Mouse (Mus musculus): Measurements from ENCODE around the gene Celf2. TPM values are rescaled to one million over a fixed set of nuclear protein-coding genes. Genes with fewer than 3 reads are reported as not detected.

Celf2 gene
- polyA plus RNA-seq, 1 experiment from 2014 or later, result 35.4 TPM

DNA sequence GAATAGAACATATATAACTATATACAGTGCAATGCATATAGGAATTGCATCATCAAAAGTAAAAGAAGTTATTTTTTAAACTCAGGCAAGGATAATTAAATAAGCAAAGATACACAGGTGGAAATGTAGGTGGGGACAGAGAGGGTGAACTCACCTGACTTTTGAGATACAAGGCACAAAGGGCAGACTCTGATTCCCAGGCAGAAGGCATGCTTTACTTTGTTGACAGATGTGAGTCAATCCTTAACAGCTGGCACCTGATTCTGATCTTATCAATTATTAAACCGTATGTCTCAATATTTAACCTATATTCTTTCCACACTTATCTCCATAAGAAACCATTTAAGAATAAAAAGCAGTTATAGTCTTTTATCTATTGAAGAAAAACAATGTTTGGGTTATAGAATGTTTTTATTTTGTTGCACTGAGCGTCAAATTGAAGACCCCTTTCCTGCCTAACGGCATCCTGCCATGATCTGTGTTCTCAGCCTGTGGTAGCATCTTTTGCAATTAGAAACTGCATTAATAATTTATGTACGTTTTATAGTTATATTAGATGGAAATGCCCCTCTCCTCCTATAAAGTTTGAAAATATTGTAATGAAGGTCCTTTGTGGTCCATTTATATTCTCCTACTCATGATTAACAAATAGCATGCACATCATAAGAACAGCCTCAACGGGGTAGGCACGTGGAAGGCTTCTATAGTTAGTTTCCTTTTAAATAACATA is 491.8 kb downstream of the Celf2 start:
- no peaks in the 10 kb centered on the region for H3K36me3 ChIP-seq (ENCODE audit: control insufficient read depth, insufficient read depth, low read length)
- no peaks in the 10 kb centered on the region for H3K4me1 ChIP-seq (ENCODE audit: control insufficient read depth, insufficient read depth, low read length)
- H3K27ac ChIP-seq (ENCODE audit: low read length), result no peak overlapping the region
- H3K9ac ChIP-seq (ENCODE audit: low read depth, low read length), result no peak overlapping the region
- H3K27me3 ChIP-seq (replicated peaks; ENCODE audit: control insufficient read depth, insufficient read depth, low read length), result no peaks in the 10 kb centered on the region
- H3K9me3 ChIP-seq (ENCODE audit: control insufficient read depth, low read length), result no peaks in the 10 kb centered on the region
- H3K4me2 ChIP-seq (ENCODE audit: low read depth, low read length), result no peak overlapping the region
- 83% methylated on average over 6 of the region's 6 CpGs for WGBS
- peak; percentile 92 for ATAC-seq
- no peak overlapping the region for H3K4me3 ChIP-seq (ENCODE audit: low read length)

GRCm38 (mm10) chr2:7013126-7013525 is 496.2 kb downstream of the Celf2 start:
- WGBS, result 89% methylated on average over 5 of the region's 5 CpGs
- ATAC-seq, result no peak
- Histone ChIP-seq H3K27me3 (replicated peaks; ENCODE audit: control insufficient read depth, insufficient read depth, low read length) (no peaks in the 10 kb centered on the region), H3K4me3 (ENCODE audit: low read length) (no peak overlapping the region), H3K4me1 (ENCODE audit: control insufficient read depth, insufficient read depth, low read length) (no peaks in the 10 kb centered on the region), H3K27ac (ENCODE audit: low read length) (no peak overlapping the region), H3K4me2 (ENCODE audit: low read depth, low read length) (no peak overlapping the region), H3K9ac (ENCODE audit: low read depth, low read length) (no peak overlapping the region), H3K9me3 (ENCODE audit: control insufficient read depth, low read length) (no peaks in the 10 kb centered on the region), H3K36me3 (ENCODE audit: control insufficient read depth, insufficient read depth, low read length) (no peaks in the 10 kb centered on the region)

DNA sequence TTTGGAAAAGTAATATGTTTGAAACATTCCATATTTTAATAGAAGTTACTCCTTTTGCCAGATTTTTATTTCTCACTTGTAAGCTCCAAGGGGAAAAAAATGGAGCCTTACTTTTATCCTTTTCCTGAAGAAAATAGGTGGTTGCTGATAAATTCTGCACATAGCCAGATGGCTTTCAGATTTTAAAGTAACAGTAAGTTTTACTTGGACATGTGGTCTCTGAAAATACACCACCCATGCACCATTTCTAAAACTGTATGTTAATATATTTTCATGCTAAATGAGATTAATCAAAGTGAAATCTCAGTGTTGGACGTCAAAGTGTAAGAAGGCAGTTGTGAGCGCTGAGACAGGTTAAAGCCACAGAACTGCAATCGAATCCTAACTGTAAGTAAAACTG is 502.5 kb downstream of the Celf2 start:
- no peak overlapping the region for H3K4me3 ChIP-seq (ENCODE audit: low read length)
- H3K4me1 ChIP-seq (ENCODE audit: control insufficient read depth, insufficient read depth, low read length), result no peaks in the 10 kb centered on the region
- H3K27me3 ChIP-seq (replicated peaks; ENCODE audit: control insufficient read depth, insufficient read depth, low read length), result no peaks in the 10 kb centered on the region
- H3K4me2 ChIP-seq (ENCODE audit: low read depth, low read length), result no peak overlapping the region
- no peak for ATAC-seq
- H3K9me3 ChIP-seq (ENCODE audit: control insufficient read depth, low read length), result no peaks in the 10 kb centered on the region
- H3K36me3 ChIP-seq (ENCODE audit: control insufficient read depth, insufficient read depth, low read length), result no peaks in the 10 kb centered on the region
- 85% methylated on average over 3 of the region's 3 CpGs for WGBS
- no peak overlapping the region for H3K27ac ChIP-seq (ENCODE audit: low read length)
- no peak overlapping the region for H3K9ac ChIP-seq (ENCODE audit: low read depth, low read length)

- H3K36me3 ChIP-seq (ENCODE audit: control insufficient read depth, insufficient read depth, low read length), result no peaks in the 10 kb centered on the region
- no peak for ATAC-seq
- WGBS, result 64% methylated on average over 2 of the region's 2 CpGs
These were observed 507.4 kb downstream of the Celf2 start for GRCm38 (mm10) chr2:7001967-7002366.

GRCm38 (mm10) chr2:6991010-6991421 is 518.3 kb downstream of the Celf2 start:
- Histone ChIP-seq H3K9me3 (ENCODE audit: control insufficient read depth, low read length) (no peaks in the 10 kb centered on the region), H3K36me3 (ENCODE audit: control insufficient read depth, insufficient read depth, low read length) (no peaks in the 10 kb centered on the region), H3K4me3 (ENCODE audit: low read length) (no peak overlapping the region), H3K4me1 (ENCODE audit: control insufficient read depth, insufficient read depth, low read length) (no peaks in the 10 kb centered on the region), H3K27ac (ENCODE audit: low read length) (no peak overlapping the region), H3K9ac (ENCODE audit: low read depth, low read length) (no peak overlapping the region), H3K4me2 (ENCODE audit: low read depth, low read length) (no peak overlapping the region), H3K27me3 (replicated peaks; ENCODE audit: control insufficient read depth, insufficient read depth, low read length) (no peaks in the 10 kb centered on the region)
- WGBS, result 79% methylated on average over 5 of the region's 5 CpGs
- no peak for ATAC-seq

More at GRCm38 (mm10) chr2:7001967-7002366, 507.4 kb downstream of the Celf2 start:
- H3K4me2 ChIP-seq (ENCODE audit: low read depth, low read length), result no peak overlapping the region
- no peak overlapping the region for H3K4me3 ChIP-seq (ENCODE audit: low read length)
- H3K27me3 ChIP-seq (replicated peaks; ENCODE audit: control insufficient read depth, insufficient read depth, low read length), result no peaks in the 10 kb centered on the region
- no peak overlapping the region for H3K27ac ChIP-seq (ENCODE audit: low read length)
- H3K9me3 ChIP-seq (ENCODE audit: control insufficient read depth, low read length), result no peaks in the 10 kb centered on the region
- no peaks in the 10 kb centered on the region for H3K4me1 ChIP-seq (ENCODE audit: control insufficient read depth, insufficient read depth, low read length)
- H3K9ac ChIP-seq (ENCODE audit: low read depth, low read length), result no peak overlapping the region

- no peak overlapping the region for H3K4me2 ChIP-seq (ENCODE audit: low read depth, low read length)
- H3K27ac ChIP-seq (ENCODE audit: low read length), result no peak overlapping the region
- ATAC-seq, result no peak
- no peaks in the 10 kb centered on the region for H3K36me3 ChIP-seq (ENCODE audit: control insufficient read depth, insufficient read depth, low read length)
- H3K9ac ChIP-seq (ENCODE audit: low read depth, low read length), result no peak overlapping the region
- no peaks in the 10 kb centered on the region for H3K4me1 ChIP-seq (ENCODE audit: control insufficient read depth, insufficient read depth, low read length)
- WGBS, result 66% methylated on average over 4 of the region's 4 CpGs
- H3K9me3 ChIP-seq (ENCODE audit: control insufficient read depth, low read length), result no peaks in the 10 kb centered on the region
- H3K4me3 ChIP-seq (ENCODE audit: low read length), result no peak overlapping the region
- H3K27me3 ChIP-seq (replicated peaks; ENCODE audit: control insufficient read depth, insufficient read depth, low read length), result no peaks in the 10 kb centered on the region
These were observed 523.7 kb downstream of the Celf2 start for GRCm38 (mm10) chr2:6985706-6986105.

- ATAC-seq, result no peak
- no peaks in the 10 kb centered on the region for H3K4me1 ChIP-seq (ENCODE audit: control insufficient read depth, insufficient read depth, low read length)
- no peaks in the 10 kb centered on the region for H3K36me3 ChIP-seq (ENCODE audit: control insufficient read depth, insufficient read depth, low read length)
- no peak overlapping the region for H3K4me3 ChIP-seq (ENCODE audit: low read length)
- no peak overlapping the region for H3K9ac ChIP-seq (ENCODE audit: low read depth, low read length)
- H3K9me3 ChIP-seq (ENCODE audit: control insufficient read depth, low read length), result no peaks in the 10 kb centered on the region
- 78% methylated on average over 6 of the region's 6 CpGs for WGBS
- no peaks in the 10 kb centered on the region for H3K27me3 ChIP-seq (replicated peaks; ENCODE audit: control insufficient read depth, insufficient read depth, low read length)
- H3K27ac ChIP-seq (ENCODE audit: low read length), result no peak overlapping the region
- H3K4me2 ChIP-seq (ENCODE audit: low read depth, low read length), result no peak overlapping the region
These were observed 525.5 kb downstream of the Celf2 start for GRCm38 (mm10) chr2:6983902-6984301.

GRCm38 (mm10) chr2:6976300-6976699 is 533.1 kb downstream of the Celf2 start:
- Histone ChIP-seq H3K4me2 (ENCODE audit: low read depth, low read length) (no peak overlapping the region), H3K27ac (ENCODE audit: low read length) (no peak overlapping the region), H3K27me3 (replicated peaks; ENCODE audit: control insufficient read depth, insufficient read depth, low read length) (no peaks in the 10 kb centered on the region), H3K4me3 (ENCODE audit: low read length) (no peak overlapping the region), H3K36me3 (ENCODE audit: control insufficient read depth, insufficient read depth, low read length) (no peaks in the 10 kb centered on the region), H3K4me1 (ENCODE audit: control insufficient read depth, insufficient read depth, low read length) (no peaks in the 10 kb centered on the region), H3K9me3 (ENCODE audit: control insufficient read depth, low read length) (no peaks in the 10 kb centered on the region), H3K9ac (ENCODE audit: low read depth, low read length) (no peak overlapping the region)
- 91% methylated on average over 2 of the region's 2 CpGs for WGBS
- ATAC-seq, result no peak

GRCm38 (mm10) chr2:6969228-6969627 is 540.1 kb downstream of the Celf2 start:
- no peak overlapping the region for H3K4me3 ChIP-seq (ENCODE audit: low read length)
- no peaks in the 10 kb centered on the region for H3K9me3 ChIP-seq (ENCODE audit: control insufficient read depth, low read length)
- H3K4me2 ChIP-seq (ENCODE audit: low read depth, low read length), result no peak overlapping the region
- H3K27me3 ChIP-seq (replicated peaks; ENCODE audit: control insufficient read depth, insufficient read depth, low read length), result no peaks in the 10 kb centered on the region
- no peak for ATAC-seq
- no peaks in the 10 kb centered on the region for H3K36me3 ChIP-seq (ENCODE audit: control insufficient read depth, insufficient read depth, low read length)
- no peak overlapping the region for H3K9ac ChIP-seq (ENCODE audit: low read depth, low read length)
- H3K4me1 ChIP-seq (ENCODE audit: control insufficient read depth, insufficient read depth, low read length), result no peaks in the 10 kb centered on the region
- 82% methylated on average over 6 of the region's 6 CpGs for WGBS
- no peak overlapping the region for H3K27ac ChIP-seq (ENCODE audit: low read length)

DNA sequence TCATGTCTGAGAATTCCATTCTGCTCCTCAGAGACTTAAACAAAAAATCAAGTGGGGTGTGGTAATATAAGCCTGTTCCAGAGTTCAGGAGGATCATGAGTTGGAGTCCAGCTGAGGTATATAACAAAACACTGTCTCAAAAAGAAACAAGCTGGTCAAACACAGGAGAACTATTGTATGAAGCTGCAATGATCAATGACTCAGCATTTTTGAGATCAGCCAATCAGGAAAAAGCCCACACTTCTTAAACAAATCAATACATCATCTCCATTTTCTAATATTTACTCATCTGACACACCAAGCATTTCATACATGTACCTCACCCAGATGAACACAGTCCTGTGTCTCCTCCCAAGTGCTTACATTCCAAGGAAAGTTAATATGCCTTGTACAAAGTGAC is 544.1 kb downstream of the Celf2 start:
- Histone ChIP-seq H3K4me1 (ENCODE audit: control insufficient read depth, insufficient read depth, low read length) (no peaks in the 10 kb centered on the region), H3K4me2 (ENCODE audit: low read depth, low read length) (no peak overlapping the region), H3K9me3 (ENCODE audit: control insufficient read depth, low read length) (no peaks in the 10 kb centered on the region), H3K36me3 (ENCODE audit: control insufficient read depth, insufficient read depth, low read length) (no peaks in the 10 kb centered on the region), H3K27me3 (replicated peaks; ENCODE audit: control insufficient read depth, insufficient read depth, low read length) (no peaks in the 10 kb centered on the region), H3K27ac (ENCODE audit: low read length) (no peak overlapping the region), H3K4me3 (ENCODE audit: low read length) (no peak overlapping the region), H3K9ac (ENCODE audit: low read depth, low read length) (no peak overlapping the region)
- ATAC-seq, result no peak

All from intestine, embryonic 16.5 days (tissue).